Mouse (Mus musculus) telencephalon, adult 2 months (tissue): ENCODE results near the gene Trp63.

ENCODE experiments used
- DNase-seq: peaks from one replicate; pipeline ENCODE4 v3.0.0-alpha.2; 2011; ENCODE audit warnings: low read depth, low spot score

Trp63 gene

GRCm38 (mm10) chr16:25779964-25780363 lies 96.4 kb downstream of the Trp63 start:
- DNase-seq, result no peak

GRCm38 (mm10) chr16:25784246-25784645 lies 100.7 kb downstream of the Trp63 start:
- no peak for DNase-seq

- no peak for DNase-seq
These were observed 102.9 kb downstream of the Trp63 start for GRCm38 (mm10) chr16:25786457-25786856.

- DNase-seq, result no peak
These were observed 109.2 kb downstream of the Trp63 start for GRCm38 (mm10) chr16:25792640-25793266.

DNA sequence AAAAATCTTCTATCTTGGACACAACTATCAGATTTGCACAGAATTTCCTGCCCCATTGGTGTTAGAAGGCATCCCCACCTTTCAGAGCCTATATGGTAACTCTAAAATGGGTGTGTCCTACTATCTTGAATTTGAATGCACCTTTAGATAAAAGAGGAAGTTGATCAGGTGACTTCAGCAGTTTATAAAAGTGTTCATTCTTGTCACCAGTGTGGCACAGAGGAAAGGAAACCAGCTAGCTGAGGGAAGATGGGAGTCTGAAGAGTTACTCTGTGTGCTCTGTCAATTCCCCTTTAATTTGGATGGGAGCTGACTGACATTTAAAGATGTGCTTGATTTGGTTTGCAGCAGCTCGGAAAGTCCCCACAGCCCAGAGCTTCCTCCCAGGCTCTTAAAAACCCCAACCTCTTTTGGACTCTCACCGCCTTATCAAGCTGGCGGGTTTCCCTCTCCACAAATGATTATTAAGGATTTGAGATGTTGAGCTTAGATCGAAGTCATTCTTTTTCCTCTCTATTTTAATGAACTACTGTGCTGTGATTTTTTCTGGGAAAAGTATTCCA lies 114.2 kb downstream of the Trp63 start:
- no peak for DNase-seq

- no peak for DNase-seq
These were observed 116.1 kb downstream of the Trp63 start for GRCm38 (mm10) chr16:25799618-25800017.

DNA sequence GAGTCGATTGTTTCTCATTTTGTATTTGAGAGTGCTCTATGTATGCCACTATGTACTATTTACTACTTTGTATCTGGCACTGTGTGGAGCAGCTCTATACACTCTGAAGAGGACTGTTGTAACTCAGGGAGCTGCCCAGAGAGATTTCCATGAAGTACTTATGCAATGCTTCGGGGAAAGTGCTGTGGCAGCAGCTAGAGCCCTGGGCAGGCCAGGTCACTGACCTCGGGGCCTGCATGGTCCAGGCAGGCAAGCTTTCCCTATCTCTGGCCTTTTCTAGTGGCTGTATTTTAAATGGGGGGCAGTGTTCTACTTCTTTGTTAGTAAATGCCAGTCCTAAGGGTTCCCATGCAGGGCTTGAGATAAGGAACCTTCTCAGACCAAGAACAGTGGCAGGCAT lies 121.4 kb downstream of the Trp63 start:
- DNase-seq, result no peak

DNA sequence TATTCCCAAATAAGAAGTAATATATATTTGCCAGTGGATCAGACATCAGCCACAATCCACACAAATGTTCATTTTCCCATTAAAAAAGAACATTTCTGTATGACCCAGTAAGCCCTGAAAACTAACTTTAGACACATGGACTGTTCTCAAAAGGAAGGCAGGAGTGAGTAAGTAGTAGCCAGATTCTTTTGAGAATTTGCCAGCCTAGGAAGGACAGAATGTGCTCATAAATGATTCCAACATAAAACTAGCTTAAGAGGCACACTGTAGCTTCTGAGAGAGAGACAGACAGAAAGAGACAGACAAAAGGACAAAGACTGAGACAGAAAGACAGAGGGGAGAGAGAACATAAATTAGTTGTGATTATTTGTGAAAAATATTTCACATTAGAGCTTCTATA lies 123.6 kb downstream of the Trp63 start:
- no peak for DNase-seq

DNA sequence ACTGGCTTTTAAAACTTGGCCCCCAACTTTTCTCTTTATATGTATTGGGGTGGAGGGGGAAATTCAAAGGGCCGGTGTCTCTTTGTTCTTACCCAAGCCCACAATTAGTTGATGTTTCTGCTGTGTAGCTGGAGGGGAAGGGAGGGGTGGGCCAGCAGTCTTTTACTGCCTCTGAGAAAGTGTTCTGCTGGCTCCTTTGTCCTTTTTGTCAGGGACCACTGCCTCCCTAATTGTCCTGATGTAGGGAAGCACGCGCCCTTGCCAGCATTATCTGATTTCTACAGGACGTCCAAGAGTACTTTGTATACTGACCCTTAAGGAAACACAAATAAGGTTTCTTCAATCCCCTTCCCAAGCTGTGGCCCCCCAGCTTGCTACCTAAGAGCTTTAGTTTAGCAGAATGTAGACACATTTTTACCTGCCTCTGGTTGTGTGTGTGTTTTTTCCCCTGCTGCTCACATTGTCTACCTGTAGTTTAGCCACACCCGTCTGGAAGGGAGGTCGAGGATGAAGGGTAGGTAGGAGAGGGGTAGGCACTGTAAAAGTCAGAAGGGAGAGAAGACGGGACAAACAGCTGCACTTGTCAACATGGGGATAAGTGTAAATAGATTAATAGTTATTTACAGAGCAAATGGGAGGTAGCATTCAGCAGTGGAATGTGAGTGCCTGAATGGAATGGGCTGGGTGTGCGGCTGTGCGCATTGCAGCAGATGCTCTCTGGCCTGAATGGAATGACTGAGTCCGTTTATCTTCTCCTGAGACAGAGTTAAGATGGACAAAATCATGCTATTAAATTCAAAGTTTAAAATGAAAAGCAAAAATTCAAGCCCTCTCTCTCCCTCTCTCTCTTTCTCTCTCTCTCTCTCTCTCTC lies 134.4 kb downstream of the Trp63 start:
- no peak for DNase-seq

GRCm38 (mm10) chr16:25826016-25826415 lies 142.5 kb downstream of the Trp63 start:
- DNase-seq, result no peak

DNA sequence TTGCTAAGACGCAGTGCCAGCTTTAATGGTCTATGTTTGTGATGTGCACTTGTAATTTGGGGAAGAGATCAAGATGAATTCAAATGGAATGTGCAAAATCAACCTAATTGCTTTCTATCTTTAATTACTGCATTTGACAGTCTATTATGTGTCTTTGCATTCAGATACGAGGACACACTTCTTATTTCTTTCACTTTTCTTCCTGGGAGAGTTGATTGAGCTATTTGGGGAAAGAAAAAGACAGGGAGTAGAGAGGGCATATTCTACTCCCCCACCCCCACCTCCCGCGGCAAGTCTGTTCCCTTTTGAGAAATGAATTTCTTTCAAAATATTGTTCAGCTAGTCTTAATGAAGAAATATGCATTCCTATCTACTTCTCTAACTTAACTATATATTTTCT lies 149.0 kb downstream of the Trp63 start:
- no peak for DNase-seq

DNA sequence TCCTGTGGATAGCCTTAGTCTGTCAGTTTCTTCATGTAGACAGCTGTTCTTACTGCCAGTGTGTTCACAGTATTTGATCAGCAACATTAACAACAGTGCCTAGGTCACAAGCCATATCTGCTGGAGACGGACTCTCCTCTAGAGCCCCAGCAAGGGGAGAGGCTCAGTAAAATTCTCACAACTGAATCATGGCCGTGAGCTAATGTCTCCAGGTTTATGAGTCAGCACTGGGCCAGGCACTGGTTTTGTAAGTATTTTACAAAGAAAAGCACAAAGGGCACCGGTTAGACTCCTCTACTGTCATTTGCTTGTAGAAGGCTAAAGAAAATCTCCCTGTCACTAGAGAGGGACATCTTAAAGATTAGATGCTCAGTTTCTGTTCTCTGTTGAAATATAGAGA lies 151.7 kb downstream of the Trp63 start:
- no peak for DNase-seq

DNA sequence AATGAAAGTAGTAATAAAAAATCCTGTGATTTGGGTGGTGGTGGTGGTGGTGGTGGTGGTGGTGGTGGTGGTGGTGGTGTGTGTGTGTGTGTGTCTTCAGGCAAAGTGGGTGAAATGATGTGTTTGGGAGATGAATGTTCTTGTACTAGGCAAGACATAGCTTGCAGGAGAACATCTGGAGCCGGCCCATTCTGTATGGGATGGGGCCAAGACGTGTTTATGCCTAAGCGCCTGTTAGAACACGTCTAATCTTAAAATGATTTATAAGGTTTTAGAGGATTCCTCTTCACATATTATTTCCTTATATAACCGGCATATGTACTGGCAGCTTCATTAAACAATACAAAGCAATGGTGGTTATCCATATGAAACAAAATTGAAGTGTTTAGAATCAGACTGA lies 152.2 kb downstream of the Trp63 start:
- no peak for DNase-seq

DNA sequence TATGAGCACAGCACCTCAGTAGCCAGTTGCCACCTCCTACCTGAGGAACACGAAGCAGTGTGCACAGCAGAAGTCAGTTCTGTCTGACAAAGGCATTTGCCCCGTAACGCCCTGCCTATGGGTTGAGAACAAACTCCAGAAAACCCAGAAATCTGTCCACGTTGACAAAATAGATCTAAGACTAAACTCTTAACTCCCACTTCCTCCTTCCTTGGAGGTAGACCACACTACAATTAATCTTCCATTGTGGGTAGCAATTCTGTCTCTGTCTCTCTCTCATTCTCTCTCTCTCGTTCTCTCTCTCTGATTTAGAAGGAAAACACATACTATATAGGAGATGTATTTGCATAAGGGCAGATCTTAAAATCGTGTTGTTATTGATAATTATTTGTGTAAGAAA lies 159.4 kb downstream of the Trp63 start:
- DNase-seq, result no peak

- DNase-seq, result no peak
These were observed 160.1 kb downstream of the Trp63 start for GRCm38 (mm10) chr16:25843625-25844024.

DNA sequence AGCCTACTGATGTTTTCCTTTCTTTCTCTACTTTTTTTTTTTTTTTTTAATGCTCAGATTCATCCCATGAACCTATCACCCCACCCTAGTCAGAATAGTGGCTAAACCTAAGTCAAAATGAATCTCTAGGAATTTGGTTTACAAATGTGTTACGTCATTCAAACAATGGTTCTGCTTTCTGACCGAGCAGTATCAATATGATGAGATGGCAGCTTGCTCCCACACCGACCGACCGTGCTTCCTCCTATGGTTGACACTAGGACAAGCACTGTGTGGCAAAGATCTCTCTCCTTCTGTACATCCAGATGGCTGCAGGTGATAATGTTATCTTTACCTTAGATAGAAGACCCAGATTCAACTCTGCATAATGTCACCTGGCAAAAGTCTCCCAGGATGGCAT lies 163.0 kb downstream of the Trp63 start:
- DNase-seq, result no peak

GRCm38 (mm10) chr16:25848474-25848873 lies 164.9 kb downstream of the Trp63 start:
- no peak for DNase-seq

GRCm38 (mm10) chr16:25849593-25850464 lies 166.3 kb downstream of the Trp63 start:
- DNase-seq, result no peak

DNA sequence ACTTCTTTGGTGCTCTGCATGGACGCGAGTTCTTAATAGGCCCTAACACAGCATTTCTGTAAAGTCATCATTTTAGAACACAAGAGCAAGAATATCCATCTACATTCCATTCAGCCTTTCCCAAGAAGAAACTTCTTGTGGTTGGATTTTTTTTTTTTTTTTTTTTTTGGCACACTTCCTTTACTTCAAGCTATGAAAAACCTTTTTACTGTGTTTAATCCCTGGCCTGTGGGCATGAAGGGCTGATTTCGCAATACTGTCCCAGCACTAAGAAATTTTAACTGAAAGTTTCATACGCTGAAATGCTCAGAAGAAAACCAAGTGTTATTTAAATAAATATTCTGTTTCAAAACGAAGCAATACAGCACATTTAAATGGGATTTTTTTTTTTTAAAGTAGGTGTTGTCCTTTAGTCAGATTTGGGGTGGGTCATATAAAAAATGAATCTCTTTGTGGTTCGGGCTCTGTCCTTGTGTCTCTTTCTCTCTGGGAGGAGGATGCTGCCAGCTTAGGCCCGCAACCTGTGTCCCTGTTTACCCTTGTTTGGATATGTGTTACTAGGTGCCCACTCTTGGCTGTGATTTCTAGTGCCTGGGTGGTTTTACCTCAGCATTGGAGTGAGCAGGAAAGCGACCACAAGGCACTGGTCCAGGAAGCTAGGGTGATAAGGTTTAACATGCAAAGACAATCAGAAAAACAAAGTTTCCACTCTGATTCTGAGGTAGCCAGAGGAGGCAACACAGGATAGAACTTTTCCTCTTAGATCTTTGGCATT lies 177.4 kb downstream of the Trp63 start:
- DNase-seq, result no peak

DNA sequence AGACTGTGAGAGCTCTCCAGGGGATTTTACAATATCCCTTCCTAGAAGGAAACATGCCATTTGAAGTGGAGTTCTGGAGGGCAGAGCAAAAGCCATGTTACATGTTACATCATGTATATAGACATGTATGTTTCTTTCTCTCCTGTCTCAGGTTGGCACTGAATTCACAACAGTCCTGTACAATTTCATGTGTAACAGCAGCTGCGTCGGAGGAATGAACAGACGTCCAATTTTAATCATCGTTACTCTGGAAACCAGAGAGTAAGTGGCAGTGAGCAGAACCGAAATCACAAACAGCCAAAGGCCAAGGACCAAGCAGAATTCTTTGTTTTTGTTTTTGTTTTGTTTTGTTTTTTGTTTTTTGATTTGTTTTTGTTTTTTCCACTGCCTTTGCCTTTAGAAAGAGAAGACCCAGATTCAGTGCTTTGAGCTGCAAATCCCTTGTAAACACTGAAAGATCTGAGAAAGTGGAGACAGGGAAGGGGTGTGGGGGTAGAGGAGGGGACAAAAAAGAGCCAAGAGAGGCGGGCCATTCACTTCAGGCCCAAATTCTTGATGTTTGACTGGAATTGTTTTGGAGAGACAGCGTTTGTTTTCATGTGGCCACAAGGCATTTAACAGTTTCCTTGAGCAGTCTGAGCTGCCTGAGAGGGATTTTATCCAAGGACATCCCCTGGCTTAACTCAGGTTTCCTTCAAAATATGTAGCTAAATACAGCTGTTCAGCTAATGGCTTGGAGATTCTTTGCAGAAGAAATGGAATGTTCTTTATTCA lies 181.7 kb downstream of the Trp63 start:
- peak; percentile 24 for DNase-seq
